Mouse (Mus musculus): ENCODE measurements at regions not wholly inside any gene's neighbourhood (a gene's known extent, or its start where the extent isn't known, plus 50 kb on each side); places are given as distances from the start of the nearest gene placed in this dataset.

- TF ChIP-seq POLR2A (IDR thresholded peaks at IDR 0.05; ENCODE audit: extremely low read depth, insufficient read depth, low read length) (no peak), CTCF (IDR thresholded peaks at IDR 0.05; ENCODE audit: extremely low read depth, insufficient read depth, low read length) (no peak)
Measured at GRCm38 (mm10) chr8:80120378-80120965, 62.7 kb upstream of the Hhip start.

Measured in cortical plate, adult 2 months (tissue).